Mouse (Mus musculus) layer of hippocampus, adult 11-12 months (tissue): ENCODE measurements around the gene Myl4.
"Not testable (repeated sequence)": the region's sequence is repeated elsewhere in the genome, so short reads cannot be mapped to it uniquely, and the experiment has no call there.

Source experiments
- DNase-seq: peaks from one replicate; pipeline ENCODE4 v3.0.0; 2022; ENCODE audit warnings: low spot score

Gene Myl4

DNA sequence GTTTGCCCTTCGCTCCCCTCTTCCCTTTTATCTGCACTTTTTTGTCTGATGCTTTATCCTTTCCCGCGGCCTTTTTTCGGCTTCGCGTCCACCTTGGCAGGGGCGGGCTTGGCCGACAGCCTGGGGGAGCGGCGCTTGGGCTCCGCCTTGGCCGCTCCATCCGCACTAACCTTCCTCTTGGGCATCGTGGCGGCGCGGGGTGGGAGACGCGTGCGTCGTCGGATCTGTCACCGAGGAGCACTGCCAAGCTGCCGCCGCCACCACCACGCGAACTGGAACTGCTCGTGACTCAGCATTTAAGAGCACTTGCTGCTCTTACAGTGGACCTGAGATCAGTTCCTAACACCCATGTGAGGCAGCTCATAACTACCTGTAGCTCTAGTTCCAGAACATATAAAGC, 20.9 kb downstream of the Myl4 start:
- not testable (repeated sequence) for DNase-seq

DNA sequence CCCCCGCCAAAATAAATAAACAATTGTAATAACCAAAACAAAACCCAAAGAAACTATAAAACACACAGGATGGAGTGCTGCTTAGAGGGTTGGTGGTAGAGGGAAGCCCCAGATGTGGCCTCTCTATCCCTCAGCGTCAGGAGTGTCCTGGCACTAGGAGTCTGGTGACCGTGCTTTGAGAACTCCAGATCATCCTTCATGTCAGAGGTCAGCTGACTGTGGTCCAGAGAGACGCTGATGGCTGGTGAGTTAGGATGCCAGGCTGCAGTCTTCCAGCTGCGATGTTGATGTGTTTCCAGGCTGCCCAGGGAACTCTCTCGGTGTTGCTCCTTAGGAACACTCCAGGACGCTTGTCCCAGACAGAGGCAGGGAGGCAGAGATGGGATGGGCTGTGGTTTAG, 21.6 kb downstream of the Myl4 start:
- no peak for DNase-seq

DNA sequence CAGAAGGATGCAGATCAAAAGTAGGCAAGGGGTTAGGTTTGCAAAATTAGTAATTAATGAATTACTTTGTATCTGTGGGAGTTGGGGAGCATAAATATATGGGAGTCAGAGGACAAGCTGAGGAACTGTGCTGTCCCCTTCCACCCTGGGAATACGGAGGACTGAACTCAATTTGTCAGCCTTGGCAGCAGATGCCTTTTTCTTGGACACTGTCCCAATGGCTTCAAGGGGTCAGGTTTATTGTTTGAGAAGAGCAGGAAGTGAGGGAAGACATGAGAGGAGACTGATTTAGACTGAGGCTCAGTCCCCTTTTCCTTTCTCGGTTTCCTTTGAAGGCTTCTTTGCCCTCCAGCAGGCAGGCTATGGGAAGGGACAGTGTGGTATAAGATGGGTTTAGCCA, 22.1 kb downstream of the Myl4 start:
- DNase-seq, result no peak

DNA sequence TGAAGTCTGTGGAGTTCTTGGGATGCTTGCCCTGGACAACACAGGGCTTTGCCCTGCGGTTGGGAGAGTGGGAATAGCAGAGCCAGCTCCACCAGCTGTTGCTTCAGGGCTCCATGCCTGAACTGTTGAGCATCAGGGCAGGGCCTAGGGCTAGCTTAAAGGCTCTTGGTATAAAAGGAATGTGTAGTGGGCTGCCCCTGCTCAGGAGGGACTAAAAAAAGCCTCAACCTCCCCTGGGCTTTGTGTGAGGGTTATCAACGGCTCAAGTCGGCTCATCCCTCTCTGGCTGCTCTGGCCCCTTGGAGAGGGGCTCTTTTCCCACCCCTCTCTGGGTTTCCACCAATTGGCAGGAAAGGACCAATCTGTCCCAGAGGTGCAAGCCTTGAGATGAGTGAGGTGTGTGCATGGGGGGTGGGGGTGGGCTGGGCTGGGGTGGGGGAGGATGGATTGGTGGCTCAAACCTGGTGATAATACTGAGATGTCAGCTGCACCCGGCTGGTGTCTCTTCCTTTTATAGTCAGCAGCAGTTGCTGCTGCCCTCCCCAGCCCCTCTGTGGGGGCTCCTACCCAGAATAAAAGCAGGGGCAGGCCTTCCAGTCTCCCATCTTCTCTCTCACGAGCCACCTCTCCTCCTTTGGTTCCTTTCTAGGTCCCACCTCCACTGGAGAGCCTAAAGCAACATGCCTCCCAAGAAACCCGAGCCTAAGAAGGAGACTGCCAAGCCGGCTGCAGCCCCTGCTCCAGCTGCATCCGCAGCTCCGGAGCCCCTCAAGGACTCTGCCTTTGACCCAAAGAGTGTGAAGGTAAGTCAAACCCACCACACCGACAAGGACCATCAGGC, 26.5 kb downstream of the Myl4 start:
- DNase-seq, result no peak

DNA sequence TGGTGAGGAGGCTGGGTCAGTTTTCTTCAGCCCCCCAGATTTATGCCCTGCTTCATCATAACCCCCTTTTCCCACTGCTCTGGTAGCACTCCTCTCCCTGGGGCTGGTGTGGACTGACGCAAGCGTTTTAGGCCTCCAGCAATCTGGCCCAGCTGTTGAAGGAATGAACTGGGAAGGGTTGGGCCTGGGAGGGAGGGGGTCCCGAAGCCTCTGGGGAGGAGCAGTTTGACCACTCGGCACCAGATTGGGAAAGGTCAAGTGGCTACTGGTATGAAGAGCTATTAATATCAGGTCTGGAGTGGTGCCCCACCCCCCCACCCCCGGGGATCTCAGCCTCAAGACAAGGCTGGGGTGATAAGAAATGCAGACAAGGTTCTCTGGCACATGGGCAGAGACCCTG, 27.6 kb downstream of the Myl4 start:
- no peak for DNase-seq

DNA sequence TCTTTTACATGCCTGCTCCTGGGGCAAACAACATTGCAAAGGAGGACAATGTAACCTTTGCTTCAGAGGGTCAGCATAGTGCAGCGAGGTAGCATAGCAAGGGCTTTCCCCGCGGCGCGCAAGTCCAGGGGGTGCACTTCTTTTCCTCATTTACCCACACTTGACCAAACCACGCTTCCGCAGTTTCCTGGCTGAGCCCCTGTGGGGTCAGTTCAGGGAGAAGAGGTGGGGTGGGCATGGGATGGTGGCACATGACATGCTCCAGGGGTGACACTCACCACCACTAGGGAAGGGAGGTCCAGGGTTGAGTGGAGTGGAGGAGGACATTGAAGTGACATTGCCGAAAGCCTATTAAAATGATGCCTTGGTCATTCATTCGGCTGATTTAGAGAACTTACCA, 28.6 kb downstream of the Myl4 start:
- DNase-seq, result no peak

DNA sequence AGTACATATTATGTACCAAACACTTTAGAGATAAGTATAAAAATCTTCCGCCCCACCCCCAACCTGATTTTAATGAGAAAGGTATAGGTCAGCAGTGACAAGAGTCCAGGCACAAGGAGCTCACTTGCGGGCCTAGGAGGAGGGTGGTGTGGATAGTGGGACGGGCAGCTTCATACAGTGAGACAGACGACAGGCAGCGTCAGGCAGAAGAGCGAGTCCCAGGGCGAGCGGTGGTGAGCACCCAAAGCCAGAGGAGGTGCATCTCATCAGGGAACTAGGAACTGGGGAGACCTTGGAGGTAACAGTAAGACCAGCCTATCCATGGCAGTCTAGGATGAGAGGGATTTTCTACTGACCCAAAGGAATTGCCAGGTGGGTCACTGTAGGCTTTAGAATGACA, 29.1 kb downstream of the Myl4 start:
- DNase-seq, result no peak

DNA sequence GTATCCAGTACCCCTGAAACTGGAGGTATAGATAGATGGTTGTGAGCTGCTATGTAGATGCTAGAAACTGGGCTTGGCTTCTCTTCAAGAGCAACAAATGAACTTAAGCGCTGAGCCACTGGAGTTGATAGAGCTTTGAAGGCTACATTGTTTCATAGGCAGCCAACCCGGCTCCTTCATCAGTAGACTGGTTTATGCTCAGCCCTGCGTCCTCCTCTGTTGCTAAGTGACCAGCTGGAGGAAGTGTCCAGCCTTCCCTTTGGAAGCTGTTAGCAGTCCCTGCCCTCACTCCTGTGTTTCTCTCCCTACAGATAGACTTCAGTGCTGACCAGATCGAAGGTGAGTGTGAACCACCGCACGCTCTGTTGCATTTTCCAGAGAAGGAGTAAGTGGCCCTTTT, 29.6 kb downstream of the Myl4 start:
- no peak for DNase-seq

DNA sequence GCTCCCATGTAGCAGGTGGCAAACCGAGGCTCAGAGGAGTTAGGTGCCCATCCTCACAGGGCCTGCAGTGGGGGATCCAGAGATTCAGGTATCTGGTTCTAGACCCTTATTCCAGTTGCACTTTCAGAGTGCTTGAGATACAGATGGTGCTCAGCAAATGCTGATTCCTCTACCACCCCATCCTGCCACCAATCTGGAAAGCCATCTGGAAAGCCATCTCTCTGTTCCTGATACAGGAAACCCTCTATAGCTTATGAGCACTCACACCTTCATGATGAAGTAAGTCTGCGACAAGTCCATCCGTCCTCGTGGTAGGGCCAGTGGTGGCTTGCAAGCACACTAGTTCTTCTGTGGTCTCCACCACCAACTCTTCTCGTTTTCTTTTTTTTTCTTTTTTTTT, 30.1 kb downstream of the Myl4 start:
- DNase-seq, result peak; percentile 63

DNA sequence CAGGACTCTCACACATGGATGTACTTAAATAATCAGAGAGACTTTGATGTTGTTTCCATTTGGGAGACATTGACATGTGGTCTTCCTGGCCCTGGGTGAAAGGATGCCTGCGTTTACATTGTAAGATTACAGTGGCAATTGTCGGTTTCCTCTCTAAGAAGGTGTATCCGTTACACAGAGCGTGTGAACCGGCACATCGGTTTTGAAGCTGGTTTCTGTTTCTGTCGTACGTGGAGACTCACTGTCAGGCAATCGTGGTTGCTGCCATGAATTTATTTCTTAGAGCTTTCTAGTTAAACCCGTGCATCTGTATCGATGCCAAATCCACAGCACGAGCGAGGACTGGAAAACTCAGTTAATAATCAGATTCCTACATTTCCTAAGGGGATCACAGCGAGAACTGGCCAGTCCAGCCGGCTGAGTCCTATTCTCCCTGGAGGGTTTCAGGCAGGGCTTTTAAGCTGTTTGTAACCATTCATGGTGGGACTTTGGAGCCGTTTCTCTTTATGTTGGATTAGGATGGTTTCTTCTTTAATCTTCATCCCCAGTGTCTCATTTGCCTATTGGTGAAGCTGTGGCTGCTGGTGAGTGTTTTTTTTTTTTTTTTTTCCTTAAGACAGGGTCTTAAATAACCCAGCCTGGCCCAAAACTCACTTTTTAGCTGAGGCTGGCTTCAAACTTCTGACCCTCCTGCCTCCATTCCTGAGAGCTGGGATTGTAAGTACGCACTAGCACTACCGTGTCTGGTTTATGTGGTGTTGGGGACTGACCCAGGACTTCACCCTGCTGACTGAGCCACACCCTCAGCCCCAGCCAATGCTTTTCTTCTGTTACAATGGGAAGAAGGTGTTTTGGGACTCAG, 31.2 kb downstream of the Myl4 start:
- no peak for DNase-seq

DNA sequence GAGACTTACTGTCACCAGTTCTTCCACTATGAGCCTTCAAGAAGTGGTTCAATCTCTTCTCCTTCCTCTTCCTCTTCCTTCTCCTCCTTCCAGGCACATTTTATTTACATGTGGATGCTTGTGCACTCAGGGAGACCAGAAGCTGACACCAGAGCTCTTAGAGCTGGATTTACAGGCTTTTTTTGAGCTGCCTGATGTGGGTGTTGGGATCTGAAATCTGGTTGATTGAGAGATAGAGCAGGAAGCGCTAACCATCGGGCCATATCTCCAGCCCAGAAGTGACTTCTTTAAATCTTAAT, 31.8 kb downstream of the Myl4 start:
- no peak for DNase-seq

DNA sequence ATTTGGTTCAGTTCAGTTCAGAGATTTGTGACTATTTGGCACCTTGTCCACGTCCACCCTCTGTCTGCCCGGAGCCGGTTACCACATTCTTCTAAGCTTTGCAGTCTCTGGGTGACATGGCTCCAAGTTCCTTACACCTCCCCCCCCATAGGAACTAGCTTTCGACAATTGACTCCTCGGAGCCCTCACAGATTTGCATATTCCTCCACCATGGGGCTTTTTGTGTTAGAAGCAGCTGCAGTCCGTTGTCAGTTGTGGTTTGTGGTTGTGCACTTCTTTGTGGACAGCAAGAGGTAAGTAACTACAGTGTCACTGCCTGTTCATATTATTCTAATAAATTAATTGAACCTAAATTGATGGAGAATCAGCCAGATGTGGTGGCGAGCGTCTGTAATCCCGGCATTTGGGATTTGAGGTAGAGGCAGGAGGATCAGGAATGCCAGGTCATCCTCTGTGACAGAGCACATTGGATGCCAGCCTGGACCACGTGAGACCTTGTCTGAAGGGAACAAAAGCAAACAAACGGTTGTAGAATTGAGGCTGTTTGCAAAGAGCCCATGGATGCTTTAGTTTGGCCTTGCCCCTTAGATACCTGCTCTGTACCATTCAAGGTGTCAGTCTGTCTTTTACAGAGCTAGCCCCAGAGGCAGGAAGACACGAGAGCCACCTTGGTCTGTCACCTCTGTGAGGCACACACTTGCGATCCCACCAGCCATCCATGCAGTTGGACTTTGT, 32.3 kb downstream of the Myl4 start:
- DNase-seq, result no peak

DNA sequence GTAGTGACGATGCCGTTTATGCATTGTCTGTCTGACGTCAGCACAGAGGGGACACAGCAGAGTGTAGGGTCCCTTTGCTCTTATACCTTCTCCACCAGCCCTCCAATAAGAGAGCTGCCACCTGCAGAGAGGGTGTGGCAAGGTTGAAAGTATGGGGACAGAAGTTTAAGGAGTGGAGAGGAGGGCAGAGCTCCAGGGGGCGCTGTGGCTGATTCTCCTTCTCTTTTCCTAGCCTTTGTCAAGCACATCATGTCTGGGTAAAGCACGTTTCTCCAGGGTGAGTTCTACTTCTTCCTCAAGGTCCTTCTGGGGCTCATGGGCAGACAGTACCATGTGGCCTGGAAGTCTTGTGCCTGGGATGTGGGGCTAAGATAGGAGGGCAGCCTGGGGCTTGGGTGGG, 35.0 kb downstream of the Myl4 start:
- no peak for DNase-seq

DNA sequence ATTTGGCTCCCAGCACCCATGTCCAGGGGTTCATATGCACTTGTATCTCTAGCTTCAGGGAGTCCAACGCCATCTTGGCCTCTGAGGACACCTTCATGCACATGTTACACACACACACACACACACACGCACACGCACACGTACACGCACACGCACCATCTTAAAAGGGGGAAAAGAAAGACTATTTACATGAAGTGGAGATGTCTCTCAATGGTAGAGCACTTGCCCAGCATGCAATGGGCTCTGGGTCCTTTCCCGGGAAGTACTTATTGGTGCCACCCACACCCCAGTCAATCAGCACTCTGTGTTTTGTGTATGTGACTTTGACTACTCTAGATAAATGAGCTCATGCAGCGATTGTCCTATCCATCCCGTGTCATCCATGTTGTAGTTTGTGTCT, 37.4 kb downstream of the Myl4 start:
- DNase-seq, result no peak

DNA sequence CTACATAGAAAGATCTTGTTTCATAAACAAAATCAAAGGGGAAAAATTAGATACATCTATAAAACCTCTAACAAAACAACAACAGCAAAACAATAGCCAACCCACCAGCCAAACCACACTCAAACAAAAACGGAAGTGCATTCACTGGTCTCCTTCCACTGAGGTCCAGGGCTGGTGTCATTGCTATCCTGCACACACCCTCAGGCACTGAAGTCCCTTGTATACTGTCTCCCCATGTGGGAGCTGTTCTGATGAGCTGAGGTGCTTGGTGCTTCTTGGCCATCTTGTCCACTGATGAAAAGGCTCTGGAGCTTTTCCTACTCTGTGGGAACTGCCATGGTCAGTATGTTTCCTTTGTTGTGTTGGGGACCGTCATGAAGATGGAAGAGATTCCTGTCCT, 38.0 kb downstream of the Myl4 start:
- no peak for DNase-seq

DNA sequence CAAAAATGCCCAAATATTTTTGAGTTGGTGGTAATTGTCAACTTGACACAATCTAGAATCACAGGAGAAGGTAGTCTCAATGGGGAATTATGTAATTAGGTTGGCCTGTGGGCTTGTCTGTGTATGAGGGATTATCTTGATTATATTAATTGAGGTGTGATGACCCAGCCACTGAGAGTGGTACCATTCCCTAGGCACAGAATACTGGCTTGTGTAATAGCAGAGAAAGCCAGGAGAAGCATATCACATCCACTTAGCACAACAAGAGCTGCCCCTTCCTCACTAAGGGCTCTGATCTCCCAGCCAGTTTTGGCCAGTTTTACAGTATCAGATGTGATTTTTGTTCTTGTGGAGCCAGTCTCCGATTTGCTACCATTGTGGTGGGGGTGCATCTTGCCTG, 39.1 kb downstream of the Myl4 start:
- DNase-seq, result no peak

DNA sequence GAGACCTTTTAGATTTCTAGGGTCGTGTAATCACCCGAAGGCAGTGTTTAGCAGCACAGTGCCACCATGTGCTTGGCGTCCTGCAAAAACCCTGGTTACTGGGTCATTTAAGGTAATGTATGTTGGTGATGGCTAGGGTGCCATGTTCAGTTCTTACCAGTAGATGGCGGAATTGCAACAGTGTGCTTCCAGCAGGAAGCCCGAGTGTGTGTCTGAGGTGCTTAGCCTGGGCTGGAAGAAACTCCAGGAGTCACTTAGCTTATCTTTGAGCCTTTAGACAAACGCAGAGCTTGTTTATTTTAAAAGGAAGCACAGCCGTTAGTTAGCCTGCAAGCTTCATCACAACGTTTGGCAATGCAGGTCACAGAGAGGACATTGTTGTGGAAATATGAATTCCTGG, 39.7 kb downstream of the Myl4 start:
- DNase-seq, result peak; percentile 89

DNA sequence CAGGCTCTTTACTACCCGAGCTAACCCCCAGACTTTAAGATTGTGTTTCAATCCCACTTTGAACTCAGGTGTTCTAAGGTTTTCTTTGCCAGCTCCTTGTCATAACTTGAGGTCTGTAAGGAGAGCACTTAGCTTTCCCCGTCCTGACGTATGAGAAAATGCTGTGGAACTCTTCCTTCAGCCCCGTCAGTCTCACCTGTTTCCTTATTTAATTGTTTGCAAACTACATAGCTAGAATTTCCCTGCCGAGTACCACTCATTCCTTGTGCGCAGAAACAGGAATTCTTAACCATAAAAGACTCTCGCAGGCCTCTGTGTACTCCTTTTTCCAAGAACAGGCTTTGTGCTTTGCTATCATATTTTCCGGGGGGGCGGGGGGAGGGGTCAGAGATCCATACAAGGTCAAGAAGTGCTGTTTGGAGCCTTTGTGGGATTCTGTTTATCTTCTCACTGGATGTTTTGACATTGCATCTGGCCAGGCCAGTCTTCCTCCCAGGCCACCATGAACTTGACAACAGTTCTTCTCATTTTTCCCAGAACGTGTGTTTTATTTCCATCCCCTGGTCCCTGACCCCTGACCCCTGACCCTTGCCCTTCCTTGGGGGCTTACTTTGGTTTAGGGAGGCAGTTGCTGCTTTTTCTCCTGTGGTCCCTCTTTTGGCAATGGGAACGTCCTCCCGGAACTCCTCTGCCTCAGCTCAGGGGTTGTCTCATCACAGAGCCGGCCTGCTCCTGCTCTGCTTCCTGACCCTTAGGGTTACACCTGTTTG, 41.8 kb downstream of the Myl4 start:
- no peak for DNase-seq

DNA sequence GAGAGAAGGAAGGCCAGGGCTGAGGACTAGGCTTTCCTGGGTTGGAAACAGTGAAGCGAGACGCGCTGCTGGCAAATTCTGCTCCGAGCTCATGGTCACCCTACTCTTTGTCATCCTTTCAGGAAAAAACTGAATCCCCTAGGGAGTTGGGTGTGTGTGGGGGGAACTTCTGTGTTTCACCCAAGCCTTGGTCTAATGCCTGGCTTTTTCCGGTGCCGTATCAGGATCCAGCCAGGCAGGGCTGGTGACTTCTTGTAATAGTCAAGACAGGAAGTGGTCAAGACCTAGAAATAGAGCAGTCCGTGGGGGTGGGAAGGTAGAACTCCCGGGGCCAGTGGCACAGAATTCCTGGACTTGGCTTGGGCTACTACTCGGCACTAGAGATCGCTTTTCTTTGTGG, 45.9 kb downstream of the Myl4 start:
- DNase-seq, result peak; percentile 37

DNA sequence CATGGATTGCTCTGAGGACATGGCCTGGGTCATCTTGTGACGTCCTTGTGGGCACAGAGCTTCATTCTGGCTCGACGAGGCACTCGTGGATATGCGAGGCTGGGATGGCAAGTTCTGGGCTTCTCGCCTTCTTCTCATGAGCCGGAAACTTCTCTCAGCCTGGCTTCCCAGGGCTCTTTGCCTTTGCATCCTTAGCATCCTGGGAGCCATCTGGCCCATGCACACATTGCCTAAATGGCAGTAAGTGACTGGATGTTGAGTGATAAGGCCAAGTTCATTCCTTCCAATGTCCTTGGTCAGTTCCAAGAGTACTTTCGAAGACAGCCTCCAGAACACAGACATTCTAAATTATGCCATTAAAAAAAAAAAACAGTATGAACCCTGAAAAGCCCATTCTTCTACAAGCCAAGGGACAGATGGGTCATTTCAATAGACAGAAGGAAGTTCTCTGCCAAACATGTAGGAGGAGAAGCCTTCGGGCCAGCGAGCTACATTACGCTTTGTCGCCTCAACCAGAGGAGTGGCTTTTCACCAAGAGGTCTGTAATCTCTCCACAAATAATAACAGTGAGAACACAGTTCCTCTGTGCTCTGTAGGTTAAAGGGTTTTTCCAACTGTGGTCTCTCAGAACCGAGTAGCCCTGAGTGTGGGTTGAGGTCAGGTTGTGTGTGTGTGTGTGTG, 48.9 kb downstream of the Myl4 start:
- DNase-seq, result no peak

DNA sequence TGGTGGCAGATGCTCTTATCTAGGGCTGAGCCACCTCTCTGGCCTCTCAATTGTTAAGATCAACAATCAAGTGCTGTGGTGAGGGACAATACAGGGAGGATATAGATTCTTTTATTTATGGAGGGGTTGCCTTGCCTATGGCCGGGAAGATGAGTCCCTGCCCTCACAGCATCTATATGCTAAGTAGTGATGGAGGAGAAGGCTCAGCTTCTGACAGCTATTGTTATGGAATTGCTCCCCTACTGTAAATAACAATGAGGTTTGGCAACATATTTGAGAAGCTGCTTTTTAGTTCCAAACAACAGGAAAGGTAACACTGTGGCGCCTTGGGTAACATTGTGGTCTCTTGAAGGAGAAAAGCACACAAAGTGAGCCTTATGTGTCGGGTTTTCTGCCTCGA, 50.2 kb downstream of the Myl4 start:
- DNase-seq, result no peak

DNA sequence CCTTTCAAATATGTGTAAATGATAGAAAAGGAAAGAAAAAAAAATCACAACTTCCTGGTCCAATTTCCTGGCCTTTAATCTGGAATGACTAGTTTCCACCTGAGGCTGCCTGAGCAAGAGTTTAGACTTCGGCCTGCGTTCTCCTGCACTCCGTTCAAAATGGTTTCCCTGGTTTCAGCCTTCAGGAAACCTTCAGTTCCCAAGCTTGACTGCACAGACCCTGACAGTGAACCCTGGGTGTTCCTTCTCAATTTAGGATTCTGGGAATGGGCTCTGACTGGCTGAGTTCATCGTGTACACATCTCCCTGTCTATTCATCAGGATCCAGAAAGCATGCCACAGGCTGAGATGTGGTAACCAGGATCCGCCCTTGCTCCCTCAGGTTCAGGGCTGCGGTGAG, 53.7 kb downstream of the Myl4 start:
- no peak for DNase-seq
